Mouse (Mus musculus) ES-CJ7 (cell line): ENCODE measurements around the gene Eif1.
"Not testable (repeated sequence)": the region's sequence is repeated elsewhere in the genome, so short reads cannot be mapped to it uniquely, and the experiment has no call there.

Experiments
- DNase-seq: peaks from one replicate; pipeline ENCODE4 v3.0.0; 2011; ENCODE audit warnings: low read depth, low spot score

The Eif1 gene

DNA sequence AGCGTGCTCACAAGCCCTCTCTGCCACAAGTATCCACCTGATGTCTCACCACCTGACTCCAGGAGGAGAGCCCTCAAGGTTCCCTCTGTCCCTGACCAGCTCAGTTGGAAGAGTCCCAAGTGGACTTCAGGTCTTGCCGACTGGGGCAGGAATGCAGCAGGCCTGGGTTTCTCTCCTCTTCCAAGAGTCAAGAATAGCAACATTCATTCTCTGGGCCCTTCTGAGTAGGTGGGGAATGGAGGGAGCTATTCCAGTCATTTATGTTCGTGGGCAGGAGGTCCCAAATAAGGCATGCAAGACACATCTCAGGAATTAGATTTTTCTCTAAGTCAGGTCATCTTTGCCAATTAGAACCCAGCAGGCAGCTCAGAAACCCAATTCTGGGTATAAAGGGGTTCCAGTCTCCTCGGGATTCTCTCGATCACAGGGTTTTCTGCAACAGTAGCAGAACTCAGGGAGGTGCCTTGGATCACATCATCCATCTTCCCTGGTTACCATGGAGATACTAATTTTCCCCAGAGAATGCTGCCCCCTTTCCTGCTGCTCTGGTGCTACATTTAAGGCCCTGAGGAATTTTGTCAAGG lies 7.5 kb upstream of the Eif1 start:
- DNase-seq = no peak

GRCm38 (mm10) chr11:100313424-100313823 lies 6.3 kb upstream of the Eif1 start:
- DNase-seq = no peak

DNA sequence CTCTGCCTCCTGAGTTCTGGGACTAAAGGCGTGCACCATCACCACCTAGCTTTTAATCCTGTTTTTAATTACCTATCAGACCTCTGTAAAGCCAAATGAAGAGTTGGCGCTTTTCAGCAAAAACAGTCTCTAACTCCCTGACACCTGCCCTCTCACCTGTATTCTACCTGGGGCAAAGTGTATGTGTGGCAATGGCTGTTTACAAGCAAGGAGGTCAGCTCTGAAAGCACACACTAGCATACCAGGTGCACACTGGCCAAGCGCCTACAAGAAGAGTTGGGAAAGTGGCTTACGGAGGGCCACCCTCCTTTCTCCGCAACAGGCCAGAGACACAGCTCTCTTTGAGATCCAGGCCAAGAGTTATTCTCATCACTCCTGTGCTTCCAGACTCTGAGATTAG lies 4.2 kb upstream of the Eif1 start:
- DNase-seq = no peak

GRCm38 (mm10) chr11:100317826-100318380 lies 1.8 kb upstream of the Eif1 start:
- no peak for DNase-seq

GRCm38 (mm10) chr11:100318529-100319451 lies 895 bp upstream of the Eif1 start:
- peak; percentile 89 for DNase-seq

DNA sequence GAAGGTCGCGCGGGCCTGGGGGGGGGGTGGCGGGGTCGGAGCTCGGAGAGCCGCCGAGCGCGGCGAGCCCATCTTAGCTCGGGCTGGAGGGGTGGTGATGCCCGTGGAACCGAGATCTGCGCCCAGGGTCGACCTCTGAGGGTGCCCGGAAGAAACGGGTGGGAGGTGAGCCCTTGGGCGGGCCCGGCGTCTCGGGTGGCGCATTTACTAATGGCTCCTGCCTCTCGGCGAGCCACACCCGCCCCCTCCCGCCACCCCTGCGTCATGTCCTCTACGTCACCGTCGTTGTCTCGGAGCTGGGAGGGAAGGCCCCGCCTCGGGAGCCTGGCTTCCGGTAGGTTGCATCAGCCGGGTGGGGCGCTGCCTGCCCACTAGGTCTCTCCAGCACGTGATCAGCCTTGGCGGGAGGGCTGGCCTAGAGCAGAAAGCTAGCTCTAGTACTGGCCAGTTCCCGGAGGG lies 516 bp downstream of the Eif1 start:
- DNase-seq = peak; percentile 98

- DNase-seq = not testable (repeated sequence)
Observed at GRCm38 (mm10) chr11:100320701-100321410, 1.2 kb downstream of the Eif1 start.

DNA sequence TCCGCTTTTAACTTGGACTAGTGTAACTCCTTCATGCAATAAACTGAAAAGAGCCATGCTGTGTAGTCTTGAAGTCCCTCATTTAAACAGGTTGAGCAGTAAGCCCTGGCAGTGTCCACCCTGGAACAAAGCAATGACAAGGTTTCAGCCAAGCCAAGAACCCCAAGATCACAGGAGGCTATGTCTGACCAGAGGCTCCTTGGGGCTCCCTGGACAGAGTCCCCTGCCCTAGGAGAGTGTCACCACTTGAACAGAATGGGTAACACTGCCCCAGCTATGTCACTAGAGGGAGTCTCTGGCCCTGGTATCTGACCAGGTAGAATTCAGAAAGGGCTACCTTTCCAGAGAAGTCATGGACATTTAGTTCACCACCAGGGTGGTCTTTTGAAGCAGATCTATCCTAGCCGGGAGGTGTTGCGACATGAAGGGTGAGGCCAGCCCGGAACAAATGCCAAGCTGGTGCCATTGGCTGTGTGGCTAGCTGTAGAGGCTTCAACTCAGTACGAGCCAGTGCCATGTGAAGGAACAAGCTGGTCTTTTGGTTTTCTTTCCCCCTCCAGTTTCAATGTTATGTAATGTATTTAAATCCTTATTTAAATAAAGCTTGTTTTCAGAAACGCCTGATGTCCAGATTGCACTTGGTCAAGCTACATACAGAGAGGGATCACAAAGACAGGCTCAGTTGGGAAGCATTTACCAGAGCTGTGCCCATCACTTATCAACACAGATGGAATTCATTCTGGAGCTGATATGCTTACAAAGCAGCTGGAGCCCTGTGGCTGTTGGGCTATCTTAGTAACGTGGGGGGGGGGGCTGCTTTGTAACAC lies 2.0 kb downstream of the Eif1 start:
- not testable (repeated sequence) for DNase-seq

DNA sequence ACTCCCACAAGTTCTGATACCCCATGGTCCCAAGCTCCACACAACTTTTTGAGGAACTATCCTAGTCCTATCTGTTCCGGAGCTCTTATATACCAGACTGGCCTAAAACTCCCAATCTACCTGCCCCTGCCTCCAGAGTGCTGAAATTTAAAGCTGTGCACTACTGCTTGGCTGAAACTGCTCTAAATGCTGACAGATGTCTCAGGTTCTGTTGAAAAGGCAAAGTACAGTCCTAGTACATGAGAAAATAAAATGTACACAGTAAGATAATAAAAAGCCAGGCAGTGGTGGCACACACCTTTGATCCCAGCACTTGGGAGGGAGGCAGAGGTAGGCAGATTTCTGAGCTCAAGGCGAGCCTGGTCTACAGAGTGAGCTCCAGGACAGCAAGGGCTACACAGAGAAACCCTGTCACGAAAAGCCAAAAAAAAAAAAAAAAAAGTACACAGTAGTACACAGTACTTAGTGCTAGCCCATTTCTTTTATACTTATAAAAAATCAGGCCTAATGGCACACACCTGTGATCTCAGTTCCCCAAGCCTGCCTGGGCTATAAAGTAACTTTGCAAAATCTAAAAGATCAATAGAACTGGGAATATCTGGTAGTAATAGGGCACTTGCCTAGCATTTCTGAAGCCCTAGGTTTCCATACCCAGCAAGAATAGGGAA lies 3.0 kb downstream of the Eif1 start:
- DNase-seq = no peak

GRCm38 (mm10) chr11:100323578-100323977 lies 3.9 kb downstream of the Eif1 start:
- DNase-seq = peak; percentile 92

GRCm38 (mm10) chr11:100325062-100325629 lies 5.5 kb downstream of the Eif1 start:
- DNase-seq = no peak

DNA sequence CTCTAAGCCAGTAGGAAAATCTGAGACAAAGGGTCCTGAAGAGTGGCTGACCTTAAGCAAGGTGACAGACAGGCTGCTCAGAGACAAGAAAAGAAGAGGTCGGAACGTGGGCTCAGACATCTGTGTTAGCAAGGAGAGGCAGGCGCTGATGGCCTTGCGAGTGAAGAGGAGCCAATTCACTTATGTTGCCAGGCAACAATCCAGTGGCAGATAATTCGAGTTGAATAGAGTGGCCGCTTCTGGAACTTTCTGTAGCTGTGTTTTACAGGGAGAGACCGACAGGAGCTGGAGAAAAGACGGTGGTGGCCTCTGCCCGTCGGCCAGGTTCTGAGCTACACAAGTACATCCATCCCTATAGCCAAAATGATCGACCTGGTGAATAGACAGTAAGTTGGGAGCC lies 7.6 kb downstream of the Eif1 start:
- no peak for DNase-seq

- DNase-seq = no peak
Observed at GRCm38 (mm10) chr11:100327761-100328160, 8.1 kb downstream of the Eif1 start.

- no peak for DNase-seq
Observed at GRCm38 (mm10) chr11:100330235-100330634, 10.6 kb downstream of the Eif1 start.

GRCm38 (mm10) chr11:100330816-100331375 lies 11.2 kb downstream of the Eif1 start:
- not testable (repeated sequence) for DNase-seq

DNA sequence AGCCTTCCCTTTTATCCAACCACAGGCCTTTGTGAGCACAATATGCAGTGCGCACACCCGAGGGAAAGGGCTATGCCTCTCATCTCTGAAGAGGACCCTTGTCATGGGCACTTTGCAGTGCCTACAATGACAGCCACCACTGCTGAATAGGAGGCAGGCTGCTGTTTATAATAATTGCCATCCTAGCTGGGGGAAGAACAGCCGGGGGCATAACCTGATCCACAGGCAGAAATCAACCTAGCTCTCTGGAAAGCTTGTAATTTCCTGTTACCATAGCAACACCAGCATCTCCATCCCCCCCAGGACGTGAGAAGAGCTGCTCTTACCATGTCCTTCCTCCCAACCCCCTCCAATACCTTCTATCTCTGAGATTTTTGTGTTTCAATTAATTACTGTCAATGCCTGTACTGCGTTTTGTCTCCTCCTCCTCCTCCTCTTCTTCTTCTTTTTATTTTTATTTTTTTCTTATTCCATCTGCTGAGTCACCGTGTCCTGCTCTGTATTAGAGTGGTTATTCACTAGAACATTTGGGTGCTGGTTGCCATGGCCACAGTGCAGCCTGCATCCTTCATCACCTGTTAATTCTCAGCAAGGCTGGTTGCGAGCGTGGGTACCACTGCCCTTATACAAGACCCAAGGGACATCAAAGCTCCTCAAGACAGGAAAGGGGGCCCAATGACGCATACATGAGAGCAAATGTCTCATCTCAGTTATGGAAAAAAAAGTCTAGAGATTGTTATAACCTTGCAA lies 13.3 kb downstream of the Eif1 start:
- no peak for DNase-seq

DNA sequence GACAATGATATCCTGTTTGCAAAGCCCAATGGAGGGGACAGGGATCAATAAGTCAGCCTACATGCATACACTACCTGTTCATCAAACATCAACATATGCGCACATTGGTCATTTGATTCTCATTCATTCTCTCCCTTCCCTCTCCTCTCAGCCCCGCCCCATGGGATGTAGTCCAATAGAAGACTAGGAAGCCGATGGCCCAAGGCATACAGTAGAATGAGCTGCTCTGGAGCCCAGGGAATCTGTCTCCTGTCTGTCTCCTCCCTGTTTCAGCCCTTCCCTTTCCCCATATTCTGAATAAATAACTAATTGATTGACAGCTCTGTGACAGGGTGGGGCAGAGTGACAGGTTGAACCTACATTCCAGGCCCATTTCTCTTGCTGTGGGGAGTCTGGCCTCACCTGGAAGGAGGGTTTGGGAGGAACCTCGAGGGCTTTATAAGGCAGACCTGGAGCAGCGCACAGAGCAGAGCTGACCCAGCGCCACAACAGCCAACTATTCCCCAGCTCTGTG lies 14.3 kb downstream of the Eif1 start, which contains the start of gene Gast:
TSS of gene Gast (plus strand) at position 464 of the 514 bp plus-strand sequence.
- peak; percentile 37 for DNase-seq

DNA sequence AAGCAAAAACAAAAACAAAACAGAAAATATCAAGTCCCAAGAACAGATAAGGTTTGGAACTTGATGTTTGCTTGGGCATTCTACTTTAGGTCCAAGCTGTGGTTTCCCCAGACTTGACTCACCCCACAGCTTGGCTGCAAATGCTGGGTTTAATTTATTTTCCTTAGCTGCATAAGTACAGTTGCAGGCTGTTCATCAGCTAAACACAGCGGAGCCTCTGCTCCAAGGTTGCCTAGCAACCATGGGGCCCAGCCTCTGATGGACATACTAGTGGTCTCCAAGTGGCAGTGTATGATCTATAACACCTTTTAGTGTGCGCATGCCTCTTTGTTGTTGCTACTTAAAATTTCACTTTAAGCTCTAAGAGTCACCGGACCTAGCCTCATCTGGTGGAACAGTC lies 16.0 kb downstream of the Eif1 start:
- no peak for DNase-seq

DNA sequence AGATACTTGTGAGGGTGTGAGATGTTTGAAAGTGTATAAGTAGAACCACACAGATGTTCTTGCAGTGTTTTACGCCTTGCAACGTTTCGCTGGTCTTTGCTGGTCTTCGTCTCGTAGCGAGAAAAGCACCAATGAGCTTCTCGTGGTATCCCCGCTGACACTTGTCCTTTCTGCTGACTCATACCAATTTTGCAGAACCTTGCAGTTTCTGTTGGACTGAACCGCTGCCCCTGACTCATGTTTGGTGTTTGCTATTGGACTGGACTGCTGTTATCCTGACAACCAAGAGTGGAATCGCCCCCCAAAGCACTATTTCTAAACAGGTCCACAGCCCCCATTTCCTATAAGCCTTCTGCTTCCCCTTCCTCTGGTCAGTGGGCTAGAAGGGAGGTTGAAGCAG lies 24.6 kb downstream of the Eif1 start:
- no peak for DNase-seq
